Mouse (Mus musculus): Measurements from ENCODE around the gene Alas2. TPM values are rescaled to one million over a fixed set of nuclear protein-coding genes. Genes with fewer than 3 reads are reported as not detected.

Gene Alas2
- polyA plus RNA-seq, 1 experiment from 2014 or later, result 1,389 TPM

Small RNAs within 50 kb of the gene (microRNA-seq; reads per million reads assigned to microRNA genes)
- gene Mir3620, result not detected

Other genes starting within 250 kb of the Alas2 start
- gene Tmem29, start 88.2 kb upstream of the Alas2 start, polyA plus RNA-seq (2015; fragmentation: Nextera tagmentation; extraction: Ambion mirVana), result 12.3 and 13.4 TPM in 2 replicates
- 8.1 and 10.1 TPM in 2 replicates for gene Pfkfb1, start 40.9 kb downstream of the Alas2 start, polyA plus RNA-seq (2015; fragmentation: Nextera tagmentation; extraction: Ambion mirVana)
- 11.1 and 12.4 TPM in 2 replicates for gene Apex2, start 42.5 kb downstream of the Alas2 start, polyA plus RNA-seq (2015; fragmentation: Nextera tagmentation; extraction: Ambion mirVana)
- gene Tro, start 110.2 kb downstream of the Alas2 start, polyA plus RNA-seq (2015; fragmentation: Nextera tagmentation; extraction: Ambion mirVana), result 0.60 and 0.78 TPM in 2 replicates